Mouse (Mus musculus) heart, postnatal 36 days (tissue): Measurements from ENCODE around the gene Ldlrad1. TPM values are rescaled to one million over a fixed set of nuclear protein-coding genes. Genes with fewer than 3 reads are reported as not detected.

Experiments
- DNase-seq, 2 experiments: peaks; one replicate each; pipeline ENCODE4 v3.0.0; 2021 to 2022
- intact Hi-C: fragments of 180-260 bp; cut with DNase I; formaldehyde crosslinking; loops from one replicate; pipeline ENCODE4 v1.15.1; 2025
- total RNA-seq, 2 experiments: library from RNA; stranded (reverse); gene quantifications; 2 replicates each; pipeline ENCODE4 v1.2.3; 2021

Gene Ldlrad1
- total RNA-seq, 2 experiments from 2014 or later: not detected

DNA sequence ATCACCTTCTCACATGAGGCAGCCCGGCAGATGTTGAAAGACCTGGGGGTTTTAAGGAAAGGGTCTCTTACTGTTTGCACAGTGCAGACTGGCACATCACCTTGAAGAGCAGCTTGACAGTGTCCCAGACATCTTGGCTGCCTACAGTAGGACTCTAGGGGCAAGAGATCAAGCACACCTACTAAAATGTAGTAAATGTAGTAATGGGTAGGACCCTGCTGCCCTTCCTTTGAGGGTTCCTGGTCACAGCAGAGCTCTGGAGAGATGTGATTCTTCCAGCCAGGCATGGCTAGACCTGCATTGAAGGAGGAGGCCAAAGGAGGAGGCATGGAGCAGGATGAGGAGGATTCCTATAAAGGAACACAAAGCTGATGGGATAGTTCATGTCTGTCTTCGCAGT lies 2.0 kb upstream of the Ldlrad1 start:
- intact Hi-C loops: no loop called here

DNA sequence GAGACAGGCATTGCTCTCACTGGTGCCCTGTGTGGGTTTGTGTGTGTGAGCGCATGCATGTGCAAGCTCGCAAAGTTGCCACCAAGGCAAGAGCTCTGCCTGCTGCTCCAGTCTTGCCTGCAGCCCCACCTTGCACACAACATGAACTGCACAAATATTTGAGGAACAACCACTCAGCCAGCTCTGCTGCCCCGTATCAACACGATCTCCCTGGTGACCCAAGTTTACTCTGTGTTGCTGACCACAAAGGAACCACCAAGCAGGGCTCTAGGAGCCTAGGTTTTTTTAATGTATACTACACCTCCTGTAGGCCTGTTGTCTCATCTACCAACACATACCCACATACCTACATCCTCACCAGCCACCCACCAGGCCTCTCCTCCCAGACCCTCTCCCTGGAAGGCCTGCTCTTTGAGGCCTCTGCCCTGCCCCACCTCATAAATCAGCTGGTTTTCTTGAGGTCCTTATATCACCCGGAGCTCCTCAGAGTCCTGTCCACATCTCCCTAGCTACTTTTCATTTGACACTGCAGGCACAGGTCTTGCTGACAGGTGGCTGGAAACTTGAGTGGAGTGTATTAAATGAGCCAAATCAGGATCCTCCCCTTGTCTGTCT lies 1.6 kb downstream of the Ldlrad1 start:
- intact Hi-C loops: no loop called here
- no peak for DNase-seq

More for the DNA sequence above, 2.0 kb upstream of the Ldlrad1 start:
- DNase-seq: no peak

DNA sequence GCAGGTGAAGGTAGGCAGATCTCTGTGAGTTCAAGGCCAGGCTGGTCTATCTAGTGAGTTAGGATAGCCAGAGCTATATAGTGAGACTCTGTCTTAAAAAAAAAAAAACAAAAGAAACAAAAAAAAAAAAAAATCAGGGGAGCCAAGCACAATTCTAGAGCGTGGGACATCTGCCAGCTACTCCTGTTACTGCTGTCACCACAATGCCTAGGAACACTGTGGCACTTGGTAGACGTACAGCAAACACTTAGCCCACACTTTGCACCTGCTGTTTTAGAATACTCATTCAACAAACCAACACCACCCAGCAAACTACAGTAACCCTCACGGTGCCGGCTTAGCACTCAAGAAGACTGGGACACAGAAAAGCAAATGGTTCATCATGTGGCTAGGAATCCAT lies 2.5 kb downstream of the Ldlrad1 start:
- no peak for DNase-seq
- intact Hi-C loops: no loop called here

DNA sequence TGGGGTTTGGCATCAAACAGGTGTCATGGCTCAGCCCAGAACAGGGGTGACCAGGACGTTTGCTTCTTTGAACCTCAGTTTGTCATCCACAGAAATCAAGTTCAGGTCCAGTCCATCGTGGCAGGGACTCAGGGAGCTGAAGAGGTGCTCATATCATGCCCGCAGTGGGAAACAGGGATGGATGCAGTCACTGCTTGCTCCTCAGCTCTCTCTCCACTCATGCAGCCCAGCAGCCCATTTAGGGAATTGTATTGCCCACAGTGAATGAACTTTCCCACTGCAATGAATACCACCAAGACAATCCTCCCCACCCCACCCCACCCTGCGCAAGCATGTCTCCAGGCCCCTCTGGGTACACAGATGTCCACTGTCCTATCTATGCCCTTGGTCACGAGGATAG lies 3.0 kb downstream of the Ldlrad1 start:
- intact Hi-C loops: no loop called here
- DNase-seq: no peak

DNA sequence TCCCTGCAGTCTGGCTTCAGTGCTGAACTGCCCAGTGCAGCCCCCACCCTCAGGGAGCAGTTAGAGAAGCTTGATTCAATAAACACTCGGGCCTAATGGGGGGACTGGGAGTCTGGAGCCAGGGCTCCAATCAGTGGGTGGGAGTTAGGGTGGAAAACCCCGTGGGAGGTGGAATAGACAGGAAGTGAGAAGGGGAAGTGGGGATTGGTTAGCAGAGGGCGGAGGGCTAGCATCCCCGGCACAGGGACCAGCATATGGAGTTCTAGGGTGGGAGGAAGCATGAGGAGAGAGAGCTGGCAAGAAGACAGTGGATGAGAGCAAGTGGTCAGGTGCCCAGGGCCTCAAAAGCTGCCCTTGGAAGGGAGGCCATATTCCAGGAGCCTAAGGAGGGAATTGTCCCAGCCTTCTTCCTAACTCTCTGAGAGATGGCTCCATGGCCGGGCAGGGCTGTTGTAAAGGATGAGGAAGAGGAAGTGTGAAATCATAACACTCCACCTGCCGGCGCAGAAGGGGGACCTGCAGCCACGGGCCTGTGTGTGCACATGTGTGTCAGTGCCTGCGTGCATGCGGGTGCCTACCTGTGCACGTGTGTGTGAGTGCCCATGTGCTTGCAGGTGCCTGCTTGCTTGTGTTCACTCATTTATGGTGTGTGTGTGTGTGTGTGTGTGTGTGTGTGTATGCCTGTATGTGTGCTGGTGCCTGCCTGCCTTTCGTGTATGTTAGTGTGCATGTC lies 4.5 kb downstream of the Ldlrad1 start:
- intact Hi-C loops: no loop called here
- no peak for DNase-seq

DNA sequence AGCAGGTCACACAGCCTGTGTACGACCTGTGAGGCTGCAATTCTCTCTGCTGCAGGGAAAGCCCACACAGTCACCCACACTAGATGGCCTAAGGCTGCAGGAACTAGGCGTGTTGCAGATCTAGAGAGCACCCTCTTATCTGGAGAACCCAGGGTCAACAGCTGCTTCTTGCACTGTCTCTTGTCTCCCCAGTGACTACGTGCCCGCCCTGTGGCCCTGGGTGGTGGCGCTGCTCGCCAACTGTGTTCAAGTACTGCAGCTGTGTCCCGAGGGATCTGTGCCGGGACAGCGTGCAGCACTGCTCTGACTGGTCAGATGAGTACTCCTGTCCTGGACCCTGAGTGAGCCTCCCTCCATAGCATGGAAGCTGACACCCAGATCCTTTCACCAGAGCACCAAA lies 8.6 kb downstream of the Ldlrad1 start:
- no peak for DNase-seq
- intact Hi-C loops: no loop called here

DNA sequence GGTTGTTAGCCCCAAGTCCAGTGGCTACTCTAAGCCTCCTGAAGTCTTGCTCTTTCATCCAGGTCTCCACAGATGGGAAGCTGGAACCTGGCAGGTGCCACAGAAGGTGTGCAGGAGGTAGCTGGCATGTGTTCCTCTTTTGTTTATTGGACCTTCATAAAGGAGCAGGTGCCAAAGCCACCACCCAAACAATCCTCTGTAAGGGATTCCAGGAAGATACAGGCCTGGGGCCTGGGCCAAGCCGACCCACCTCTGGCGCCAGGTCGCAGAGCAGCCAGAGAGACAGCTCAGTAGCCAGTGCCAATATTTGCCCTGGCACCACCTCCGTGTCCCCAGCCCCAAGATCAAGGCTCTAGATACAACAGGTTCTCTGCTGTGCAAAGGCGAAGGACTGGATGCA lies 12.5 kb downstream of the Ldlrad1 start:
- no peak for DNase-seq
- intact Hi-C loops: no loop called here

DNA sequence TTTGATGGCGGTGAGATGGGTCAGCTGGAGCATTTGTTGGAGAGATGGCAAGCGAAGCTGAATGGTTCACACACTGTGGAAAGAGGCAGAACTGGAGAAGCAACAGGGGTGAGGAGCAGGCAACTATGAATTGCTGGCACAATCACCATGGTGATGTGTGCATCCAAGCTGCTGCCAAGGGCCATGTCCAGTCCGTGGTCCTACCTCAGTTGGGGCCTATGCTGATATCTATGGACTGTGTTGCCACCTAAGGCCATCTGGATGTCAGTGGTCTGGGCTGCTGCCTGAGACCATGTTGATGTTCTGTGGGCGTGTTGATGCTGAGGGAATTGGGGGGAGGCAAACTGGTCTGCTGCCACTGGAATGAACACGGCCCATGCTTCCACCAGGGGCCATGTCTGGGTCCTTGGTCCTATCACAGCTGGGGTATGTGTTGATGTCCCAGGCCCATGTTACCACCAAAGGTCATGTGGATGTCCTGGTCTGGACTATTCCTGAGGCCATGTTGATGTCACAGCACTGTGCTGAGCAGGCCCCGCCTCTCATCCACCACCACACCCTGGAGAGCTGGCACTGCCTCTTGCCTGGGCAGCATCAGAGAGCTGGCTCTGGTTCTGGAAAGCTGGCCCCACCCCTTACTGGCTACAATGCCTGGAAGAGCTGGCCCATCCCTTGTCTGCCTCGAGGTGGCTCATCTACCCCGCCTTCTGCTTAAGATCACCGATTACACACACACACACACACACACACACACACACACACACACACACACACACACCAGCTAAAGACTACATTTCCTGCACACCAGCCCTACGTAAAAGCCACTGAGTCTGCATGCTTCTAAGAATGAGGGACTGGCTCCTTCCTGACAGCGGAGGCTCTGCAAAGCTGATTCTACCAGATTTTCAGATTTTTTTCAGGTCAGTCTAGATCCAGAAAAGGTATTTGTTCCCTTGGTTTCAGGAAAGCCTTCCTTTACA lies 14.5 kb downstream of the Ldlrad1 start:
- DNase-seq: peak; percentile 53 to 57
- intact Hi-C loops: no loop called here

DNA sequence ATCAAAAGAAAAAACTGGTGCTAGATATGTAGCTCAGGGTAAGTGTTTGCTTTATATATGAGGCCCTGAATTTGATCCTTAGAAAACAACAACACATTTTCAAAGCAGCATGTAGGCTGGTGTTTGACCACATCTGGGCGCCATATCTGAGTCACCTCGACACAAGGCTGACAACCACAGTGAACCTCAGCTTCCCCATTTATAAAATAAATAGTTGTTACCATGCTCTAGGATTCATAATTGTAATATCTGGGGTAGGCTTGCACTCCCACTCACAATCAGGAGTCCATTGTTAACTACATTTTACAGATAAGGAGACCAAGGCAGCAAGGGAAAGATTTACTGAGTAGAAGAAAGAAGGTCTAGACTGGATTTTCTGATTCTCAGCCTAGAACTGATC lies 17.3 kb downstream of the Ldlrad1 start:
- intact Hi-C loops: no loop called here
- no peak for DNase-seq

DNA sequence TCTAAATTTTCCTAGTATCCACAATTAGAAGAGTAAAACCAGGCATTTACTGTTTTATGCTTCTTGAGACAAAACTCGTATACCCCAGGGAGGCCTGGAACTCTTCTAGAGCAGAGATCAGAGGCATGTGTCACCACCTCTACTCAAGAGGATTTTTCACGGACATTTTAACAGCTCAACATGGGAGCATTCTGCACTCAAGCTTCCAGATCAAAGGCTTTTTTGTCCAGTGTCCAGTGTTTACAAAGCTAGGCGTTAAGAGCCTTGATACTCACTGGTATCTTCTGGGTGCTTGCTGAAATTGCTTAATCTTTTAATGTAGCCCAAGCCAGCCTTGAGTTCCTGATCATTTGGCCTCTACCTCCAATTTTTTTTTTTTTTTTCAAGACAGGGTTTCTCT lies 23.2 kb downstream of the Ldlrad1 start:
- no peak for DNase-seq
- intact Hi-C loops: no loop called here

DNA sequence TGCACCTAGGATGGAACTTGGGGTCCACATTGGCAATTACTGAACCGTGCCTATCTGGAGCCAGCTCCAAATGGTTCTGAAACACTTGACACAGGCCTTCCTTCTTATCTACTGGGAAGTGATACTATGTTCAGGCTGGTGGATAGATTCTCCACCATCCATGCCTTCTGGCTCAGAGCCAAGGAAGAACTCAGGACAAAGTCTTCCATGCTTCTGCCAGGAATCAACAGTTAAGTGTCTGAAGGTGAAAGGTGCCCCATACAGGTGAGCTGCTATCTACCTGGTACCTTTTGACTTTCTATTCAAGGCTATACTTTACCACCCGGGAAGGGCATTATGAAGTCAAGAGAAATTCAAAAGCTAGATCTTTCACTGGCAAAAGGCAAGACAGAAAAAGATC lies 29.3 kb downstream of the Ldlrad1 start:
- intact Hi-C loops: no loop called here
- no peak for DNase-seq

DNA sequence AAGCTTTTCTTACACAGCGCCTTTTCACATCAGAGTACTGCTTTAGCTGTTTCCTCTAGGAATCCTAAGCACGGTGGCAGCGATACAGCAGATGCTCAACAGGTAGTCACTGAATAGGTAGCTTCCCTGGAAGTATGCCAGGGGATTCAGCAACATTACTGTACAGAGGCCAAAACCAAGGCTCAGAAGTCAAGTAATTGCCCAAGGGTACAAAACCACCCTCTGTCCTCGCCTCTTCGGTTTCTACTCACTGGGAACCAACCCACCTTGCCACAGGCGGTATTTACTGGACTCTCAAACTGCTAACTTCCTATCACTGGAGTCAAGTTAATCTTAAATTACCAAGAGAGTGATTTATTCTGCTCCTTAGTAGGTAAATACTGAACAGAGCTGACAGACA lies 31.2 kb downstream of the Ldlrad1 start:
- DNase-seq: no peak
- intact Hi-C loops: no loop called here

DNA sequence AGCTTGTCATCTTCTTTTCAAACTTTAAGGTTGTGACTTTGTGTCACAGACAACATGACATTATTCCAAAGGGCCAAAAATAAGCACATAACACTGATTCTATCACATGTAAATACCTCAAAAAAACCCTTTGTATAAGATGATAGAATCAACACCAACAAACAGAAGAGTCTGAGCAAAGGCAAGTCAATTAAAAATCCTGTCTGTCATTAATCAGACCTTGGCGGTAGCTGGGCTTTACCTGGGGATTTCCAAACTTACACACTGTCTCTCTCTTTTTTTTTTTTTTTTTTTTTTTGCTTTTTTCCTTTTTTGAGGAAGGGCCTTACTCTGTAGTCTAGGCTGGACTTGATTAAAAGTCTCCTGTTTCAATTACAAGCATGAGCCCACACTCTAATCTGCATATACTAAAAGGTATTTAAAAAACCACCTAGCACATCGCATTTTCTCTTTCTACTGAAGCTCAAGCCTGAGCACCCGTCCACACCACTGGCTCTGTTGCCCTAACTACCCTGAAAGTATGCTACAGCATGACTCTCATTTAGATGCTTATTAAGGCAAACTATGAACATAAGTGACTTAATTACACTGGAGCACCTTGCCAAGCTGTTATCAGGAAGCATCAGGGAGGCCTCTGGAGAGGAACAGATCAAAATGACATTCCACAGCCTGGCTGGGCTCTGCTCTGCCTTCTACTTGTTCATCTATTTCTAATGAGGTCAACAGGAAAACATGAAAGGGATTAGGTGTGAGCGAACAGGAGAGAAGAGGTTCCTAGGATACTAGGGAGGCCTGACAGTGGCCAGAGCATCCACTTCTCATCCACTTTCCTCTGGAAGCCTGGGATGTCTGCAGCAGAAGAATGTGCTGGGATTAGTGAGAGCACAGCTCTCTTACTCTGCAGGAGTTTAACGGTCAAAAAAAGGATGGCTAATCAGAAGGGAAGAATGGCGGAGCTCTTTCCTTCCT lies 34.7 kb downstream of the Ldlrad1 start:
- no peak for DNase-seq
- intact Hi-C loops: no loop called here

DNA sequence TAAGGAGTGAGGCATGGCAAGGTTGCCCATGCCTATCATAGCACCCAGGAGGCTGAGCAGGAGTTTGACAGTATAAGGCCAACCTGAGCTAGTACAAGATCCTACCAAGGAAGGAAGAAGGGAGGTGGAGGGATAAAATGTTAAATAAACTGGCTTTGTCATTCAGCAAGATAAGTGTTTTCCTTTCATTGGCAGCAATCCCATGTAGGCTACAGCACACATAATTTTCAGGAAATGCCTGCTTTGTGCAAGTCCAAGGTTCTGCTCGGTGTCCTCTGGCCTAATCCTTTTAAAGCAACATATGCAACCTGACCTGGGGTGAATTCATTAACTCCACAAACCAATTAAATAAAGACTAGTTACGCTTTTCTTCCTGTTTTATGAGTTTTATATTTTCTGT lies 36.4 kb downstream of the Ldlrad1 start:
- intact Hi-C loops: no loop called here

DNA sequence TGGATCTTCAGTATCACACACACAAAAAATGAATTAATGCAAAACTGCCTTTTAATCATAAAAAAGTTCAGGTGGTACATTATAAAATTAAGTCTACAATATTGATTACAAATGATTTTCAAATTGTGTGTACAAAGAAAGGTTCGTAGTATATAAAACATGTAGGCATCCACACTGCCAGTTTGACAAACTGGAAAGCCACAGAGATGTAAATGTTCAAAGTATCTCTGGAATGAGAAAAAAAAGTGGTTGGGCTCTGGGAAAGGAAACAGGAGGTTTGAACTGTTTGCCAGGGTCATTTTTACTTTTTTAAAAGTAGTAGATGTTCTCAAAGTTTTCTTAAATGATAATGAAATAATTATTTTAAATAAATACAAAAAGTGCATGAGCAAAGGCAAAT lies 37.1 kb downstream of the Ldlrad1 start:
- intact Hi-C loops: no loop called here
- no peak for DNase-seq

More for the DNA sequence above, 36.4 kb downstream of the Ldlrad1 start:
- DNase-seq: no peak

DNA sequence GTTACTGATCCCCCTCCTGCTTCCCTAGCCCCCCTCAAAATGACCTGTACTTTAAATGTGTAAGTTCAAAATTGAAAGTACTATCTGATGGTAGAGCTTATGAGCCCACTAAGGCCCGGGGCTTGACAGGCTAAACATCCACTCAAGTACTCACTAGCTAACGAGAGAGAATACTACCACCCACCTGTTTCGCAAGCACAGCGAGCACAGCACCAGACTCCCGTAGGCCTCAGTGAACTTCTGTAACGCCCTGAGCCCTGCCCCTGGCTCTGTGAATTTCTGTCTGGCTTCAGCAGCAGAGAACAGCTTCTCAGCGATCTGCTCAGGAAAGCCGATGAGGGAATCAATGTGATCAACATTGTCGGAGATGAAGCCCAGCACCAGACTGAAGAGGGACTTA lies 38.1 kb downstream of the Ldlrad1 start:
- intact Hi-C loops: no loop called here
- peak in 1 of 2 experiments; percentile 11 for DNase-seq

DNA sequence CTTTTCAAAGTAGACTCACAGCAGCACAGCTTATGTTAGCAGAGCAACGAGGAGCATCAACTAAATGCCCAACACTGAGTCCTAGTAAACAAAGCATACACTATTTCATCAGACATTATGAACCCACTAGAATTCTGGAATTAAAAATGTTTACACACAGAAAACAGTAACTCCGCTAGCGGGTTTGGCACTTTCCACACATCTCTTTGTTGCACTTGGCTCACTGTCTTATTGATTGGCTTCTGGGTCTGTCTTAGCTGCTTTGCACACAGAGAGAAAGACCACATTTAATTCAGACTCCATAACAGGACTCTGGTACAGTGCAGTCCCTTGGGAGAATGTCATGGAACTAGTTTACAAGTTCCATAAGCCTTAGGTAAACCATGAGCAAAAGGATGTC lies 39.1 kb downstream of the Ldlrad1 start:
- DNase-seq: no peak
- intact Hi-C loops: no loop called here

DNA sequence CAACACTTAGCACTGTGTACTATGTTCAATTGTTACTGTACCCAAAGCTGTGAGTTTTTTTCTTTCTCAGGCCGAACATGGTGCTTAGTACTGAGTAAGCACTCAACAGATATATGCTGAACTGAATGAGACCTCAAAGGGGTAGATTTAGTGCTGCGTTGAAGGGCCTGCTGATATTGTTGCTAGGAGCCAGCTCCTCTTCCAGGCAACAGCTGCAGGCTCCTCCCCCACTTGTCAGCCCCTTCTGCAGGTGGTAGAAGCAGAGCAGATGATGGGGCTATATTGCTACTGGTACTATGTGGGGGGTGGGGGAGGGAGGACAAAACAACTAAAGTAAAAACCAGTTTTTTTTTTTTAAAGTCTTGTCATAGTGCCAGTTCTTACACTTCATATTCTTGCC lies 40.5 kb downstream of the Ldlrad1 start:
- DNase-seq: no peak
- intact Hi-C loops: no loop called here

DNA sequence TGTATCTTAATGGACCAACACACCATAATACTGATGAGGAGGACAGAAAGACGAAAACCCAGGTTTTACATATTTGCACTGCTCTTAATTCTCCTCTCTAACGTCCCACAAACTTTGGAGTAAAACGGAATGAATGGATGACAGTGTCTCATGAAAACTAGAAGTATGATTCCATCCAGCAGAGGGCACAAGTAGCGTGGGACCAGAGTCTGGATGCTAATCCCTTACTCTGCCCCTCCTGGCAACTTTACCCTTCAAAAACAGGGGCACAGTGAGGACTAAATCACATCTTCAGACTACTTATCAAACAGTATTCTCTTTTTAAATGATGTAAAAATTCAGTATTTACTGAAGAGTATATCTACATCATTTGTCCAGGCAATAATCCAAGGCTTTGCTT lies 41.5 kb downstream of the Ldlrad1 start:
- peak in 1 of 2 experiments; percentile 25 for DNase-seq
- intact Hi-C loops: loop anchor here (1.0 to 5.0 kb wide), 2 partner anchors 99 to 117 kb away; partner anchors contain the start of gene Ndc1

DNA sequence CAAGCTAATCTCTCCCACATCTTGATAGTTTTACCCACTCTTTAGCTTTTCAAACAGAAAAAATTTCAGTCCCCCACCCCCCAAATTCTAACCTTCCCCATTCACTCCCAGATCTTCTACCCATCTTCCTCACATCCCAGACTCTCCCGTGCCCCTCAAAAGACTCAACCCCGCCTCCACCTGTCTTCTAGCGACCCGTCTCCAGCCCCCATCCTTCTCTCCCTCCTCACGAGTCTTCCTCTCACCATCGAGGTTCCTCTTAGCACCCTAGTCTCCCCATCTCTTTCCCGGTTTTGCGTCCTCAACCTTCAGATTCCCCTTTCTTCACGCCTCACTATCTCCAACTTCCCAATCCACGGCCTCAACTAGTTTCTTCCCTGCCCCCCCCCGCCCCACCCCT lies 43.5 kb downstream of the Ldlrad1 start:
- no peak for DNase-seq
- intact Hi-C loops: loop anchor here (2.0 to 5.0 kb wide), 3 partner anchors 60 to 115 kb away; partner anchors contain the start of genes Ndc1, Tceanc2 and Tmem59
